Mouse (Mus musculus) heart, embryonic 12.5 days (tissue): ENCODE results near the gene Gm11562. TPM values are rescaled to one million over a fixed set of nuclear protein-coding genes. Genes with fewer than 3 reads are reported as not detected.
"Not testable (repeated sequence)": the region's sequence is repeated elsewhere in the genome, so short reads cannot be mapped to it uniquely, and the experiment has no call there.

Experiments used
- ATAC-seq: fragments of 200-750 bp; cut with Nextera tagmentation; 2 replicates; pipeline ENCODE4 v1.8.0; 2017; ENCODE audit warnings: moderate TSS enrichment, moderate library complexity; ENCODE audit not compliant: insufficient number of reproducible peaks, low FRiP score
- H3K27ac ChIP-seq: fragments of 300-500 bp; sonication (generic); 2 replicates; pipeline ENCODE4 v1.5.1; 2016; ENCODE audit warnings: mild to moderate bottlenecking, moderate library complexity; ENCODE audit not compliant: poor library complexity, severe bottlenecking
- H3K27me3 ChIP-seq: fragments of 300-500 bp; sonication (generic); replicated peaks from 2 replicates; pipeline ENCODE4 v1.6.1; 2016; ENCODE audit warnings: mild to moderate bottlenecking, moderate library complexity
- H3K36me3 ChIP-seq: fragments of 300-500 bp; sonication (generic); 2 replicates; pipeline ENCODE4 v1.6.1; 2016; ENCODE audit warnings: mild to moderate bottlenecking, moderate library complexity
- H3K4me1 ChIP-seq: fragments of 300-500 bp; sonication (generic); replicated peaks from 2 replicates; pipeline ENCODE4 v1.6.1; 2016; ENCODE audit warnings: mild to moderate bottlenecking
- H3K4me2 ChIP-seq: fragments of 300-500 bp; sonication (generic); 2 replicates; pipeline ENCODE4 v1.6.1; 2016; ENCODE audit warnings: mild to moderate bottlenecking, moderate library complexity
- H3K4me3 ChIP-seq: fragments of 300-500 bp; sonication (generic); 2 replicates; pipeline ENCODE4 v1.5.1; 2016; ENCODE audit warnings: mild to moderate bottlenecking
- H3K9ac ChIP-seq: fragments of 300-500 bp; sonication (generic); 2 replicates; pipeline ENCODE4 v1.6.1; 2016; ENCODE audit warnings: mild to moderate bottlenecking, moderate library complexity
- H3K9me3 ChIP-seq: fragments of 300-500 bp; sonication (generic); replicated peaks from 2 replicates; pipeline ENCODE4 v1.6.1; 2016; ENCODE audit warnings: mild to moderate bottlenecking, moderate library complexity
- WGBS: fragments of 180-500 bp; shearing (Covaris S2); methylation state at CpG from one replicate; pipeline ENCODE4 v1.1.7; 2016; 5-methylcytosine and 5-hydroxymethylcytosine counted together
- polyA plus RNA-seq: library from polyadenylated mRNA; unstranded; fragments of >200 nt; fragmentation: Nextera tagmentation; extraction: Ambion mirVana; gene quantifications from 2 replicates; pipeline ENCODE4 v1.2.1, GENCODE M21; 2016

Gm11562 gene
- polyA plus RNA-seq = not detected in 2 replicates

GRCm38 (mm10) chr11:99620335-99620734 is at the start of gene Gm11562:
Gene Gm11562, minus strand, starts transcription at chr11:99620435.
- no peak within 1 kb of the TSS for H3K4me2 ChIP-seq
- H3K4me1 ChIP-seq = no peaks in the 10 kb centered on the region
- H3K9me3 ChIP-seq = peaks cover under 1% of the 10 kb centered on the region; the same call in 1 of the 2 replicates
- ATAC-seq = no peak
- no peaks in the 10 kb centered on the region for H3K36me3 ChIP-seq
- no peaks in the 10 kb centered on the region for H3K27me3 ChIP-seq
- H3K9ac ChIP-seq = no peak within 1 kb of the TSS
- H3K27ac ChIP-seq = no peak within 1 kb of the TSS
- no peak within 1 kb of the TSS for H3K4me3 ChIP-seq
- 81% methylated on average over 2 of the region's 2 CpGs for WGBS

DNA sequence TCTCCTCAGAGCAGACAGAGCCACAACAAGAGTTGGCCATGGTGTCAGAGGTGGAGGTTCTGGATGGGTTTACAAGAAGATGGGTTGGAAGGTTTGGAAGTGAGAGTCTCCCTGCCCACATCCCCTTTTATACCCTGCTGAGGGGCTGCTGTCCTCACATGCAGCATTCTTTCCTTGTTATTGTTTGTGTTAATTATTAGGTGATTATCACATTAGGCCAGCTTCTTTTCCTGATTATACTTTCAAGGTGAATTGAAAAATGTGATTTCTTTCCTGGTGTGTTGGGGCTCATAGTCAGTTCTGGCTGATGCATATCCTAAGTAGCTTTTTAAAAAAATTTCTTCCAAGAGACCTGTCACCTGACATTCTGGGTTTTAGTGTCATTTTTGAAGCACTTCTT is 45.6 kb upstream of the Gm11562 start, which contains the start of gene Krtap4-6:
Gene Krtap4-6, minus strand, starts transcription at position 101 of the 400 bp plus-strand sequence.
- Histone ChIP-seq H3K27ac (no peak within 1 kb of the TSS), H3K9ac (no peak within 1 kb of the TSS), H3K36me3 (no peaks in the 10 kb centered on the region), H3K4me3 (no peak within 1 kb of the TSS), H3K9me3 (no peaks in the 10 kb centered on the region; the same call in 1 of the 2 replicates), H3K4me2 (no peak within 1 kb of the TSS), H3K4me1 (no peaks in the 10 kb centered on the region), H3K27me3 (no peaks in the 10 kb centered on the region)
- ATAC-seq = no peak

DNA sequence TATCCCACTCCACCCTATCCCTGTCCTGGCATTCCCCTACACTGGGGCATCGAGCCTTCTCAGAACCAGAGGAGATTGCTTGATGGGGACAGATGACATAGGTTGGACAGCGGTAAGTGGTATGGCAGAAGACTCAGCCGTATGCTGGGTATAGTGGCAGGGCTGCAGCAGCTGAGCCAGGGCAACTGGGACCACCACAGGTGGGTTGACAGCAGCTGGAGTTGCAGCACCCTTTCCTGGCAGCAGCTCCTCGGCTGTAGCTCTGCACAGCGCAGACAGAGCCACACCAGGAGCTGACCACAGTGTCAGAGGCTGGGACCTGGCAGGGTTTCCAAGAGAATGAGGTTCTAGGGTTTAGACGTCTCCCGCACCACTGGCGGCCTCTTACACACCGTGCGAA is 42.6 kb upstream of the Gm11562 start:
- Histone ChIP-seq H3K9me3 (no peaks in the 10 kb centered on the region; the same call in 1 of the 2 replicates), H3K4me2 (no peak overlapping the region), H3K4me3 (no peak overlapping the region), H3K27ac (no peak overlapping the region), H3K4me1 (no peaks in the 10 kb centered on the region), H3K9ac (no peak overlapping the region), H3K27me3 (no peaks in the 10 kb centered on the region), H3K36me3 (no peaks in the 10 kb centered on the region)
- 79% methylated on average over 10 of the region's 10 CpGs for WGBS
- ATAC-seq = no peak

- Histone ChIP-seq H3K27ac (no peak overlapping the region), H3K4me2 (no peak overlapping the region), H3K27me3 (no peaks in the 10 kb centered on the region), H3K36me3 (no peaks in the 10 kb centered on the region), H3K4me3 (no peak overlapping the region), H3K4me1 (no peaks in the 10 kb centered on the region), H3K9me3 (no peaks in the 10 kb centered on the region; the same call in 1 of the 2 replicates), H3K9ac (no peak overlapping the region)
- WGBS = 85% methylated on average over 4 of the region's 4 CpGs
- no peak for ATAC-seq
Measured at GRCm38 (mm10) chr11:99659256-99659655, 39.0 kb upstream of the Gm11562 start.

DNA sequence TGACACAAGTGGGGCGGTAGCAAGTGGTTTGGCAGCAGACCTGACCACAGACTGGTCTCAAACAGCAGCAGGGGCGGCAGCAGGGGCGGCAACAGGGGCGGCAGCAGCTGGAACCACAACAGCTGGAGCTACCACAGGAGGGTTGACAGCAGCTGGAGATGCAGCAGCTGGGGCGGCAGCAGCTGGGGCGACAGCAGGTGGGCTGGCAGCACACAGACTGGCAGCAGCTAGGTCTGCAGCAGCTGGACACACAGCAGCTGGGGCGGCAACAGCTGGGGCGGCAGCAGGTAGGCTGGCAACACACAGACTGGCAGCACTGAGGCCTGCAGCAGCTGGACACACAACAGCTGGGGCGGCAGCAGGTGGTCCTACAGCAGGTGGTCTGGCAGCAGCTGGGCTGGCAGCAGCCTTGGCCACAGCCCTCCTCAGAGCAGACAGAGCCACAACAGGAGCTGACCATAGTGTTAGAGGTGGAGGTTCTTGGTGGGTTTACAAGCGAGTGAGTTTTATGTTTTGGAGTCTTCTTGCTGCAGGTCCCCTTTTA is 38.3 kb upstream of the Gm11562 start, which contains the start of gene Gm11563:
Gene Gm11563, minus strand, starts transcription at position 494 of the 544 bp plus-strand sequence.
- H3K27me3 ChIP-seq, H3K4me3 ChIP-seq, H3K9ac ChIP-seq, H3K27ac ChIP-seq, ATAC-seq, H3K36me3 ChIP-seq, H3K4me2 ChIP-seq, H3K9me3 ChIP-seq, H3K4me1 ChIP-seq: not testable (repeated sequence)
- WGBS = 55% methylated on average over 10 of the region's 10 CpGs

DNA sequence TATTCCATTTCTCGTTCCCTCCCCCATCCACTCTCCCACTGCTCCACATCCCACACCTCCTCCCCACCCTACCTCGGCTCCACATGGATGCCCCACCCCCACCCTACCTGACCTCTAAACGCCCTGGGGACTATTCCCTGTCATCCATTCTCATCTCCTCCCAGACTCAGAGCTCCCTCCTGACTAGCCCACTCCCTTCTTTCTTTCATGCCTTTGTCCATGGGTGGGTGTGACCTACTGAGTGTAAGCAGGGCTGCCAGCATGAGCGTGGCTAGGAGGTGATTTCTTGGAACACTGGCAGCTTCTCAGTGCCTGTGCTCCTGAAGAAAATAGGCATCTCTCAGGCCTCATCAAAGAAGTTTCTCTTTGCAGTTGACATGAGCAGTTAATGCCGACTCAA is 36.8 kb upstream of the Gm11562 start:
- Histone ChIP-seq H3K9ac (no peak overlapping the region), H3K4me2 (no peak overlapping the region), H3K27me3 (no peaks in the 10 kb centered on the region), H3K4me3 (no peak overlapping the region), H3K27ac (no peak overlapping the region), H3K36me3 (no peaks in the 10 kb centered on the region), H3K4me1 (no peaks in the 10 kb centered on the region), H3K9me3 (no peaks in the 10 kb centered on the region; the same call in 1 of the 2 replicates)
- 47% methylated on average over 5 of the region's 5 CpGs for WGBS
- no peak for ATAC-seq

- Histone ChIP-seq H3K4me2 (no peak within 1 kb of the TSS), H3K4me1 (no peaks in the 10 kb centered on the region), H3K27ac (no peak within 1 kb of the TSS), H3K27me3 (no peaks in the 10 kb centered on the region), H3K36me3 (no peaks in the 10 kb centered on the region), H3K4me3 (no peak within 1 kb of the TSS), H3K9ac (no peak within 1 kb of the TSS), H3K9me3 (no peaks in the 10 kb centered on the region)
- WGBS = 79% methylated on average over 2 of the region's 2 CpGs
- no peak for ATAC-seq
Measured at GRCm38 (mm10) chr11:99650136-99650535, 29.9 kb upstream of the Gm11562 start, which contains the start of gene Gm11555. Gene Gm11555, minus strand, starts transcription at chr11:99650236.

DNA sequence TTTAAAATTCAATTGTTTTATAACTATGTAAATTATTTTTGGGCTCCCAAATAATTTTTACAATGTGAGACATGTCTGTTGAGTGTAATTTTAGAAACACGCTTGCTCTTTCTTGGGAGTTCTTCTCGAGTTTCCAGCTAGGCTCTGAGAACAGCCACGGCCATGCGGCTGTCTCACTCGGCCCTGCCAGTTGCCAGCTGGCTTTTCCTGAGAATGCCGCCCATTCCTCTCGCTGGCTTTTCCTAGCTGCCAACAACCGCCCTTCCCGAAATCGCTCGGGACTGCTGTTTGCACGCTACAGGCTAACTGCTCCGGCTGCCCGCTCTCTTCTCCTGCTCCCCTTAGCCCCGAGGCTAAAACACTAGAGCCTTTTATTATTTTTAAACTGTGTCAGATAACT is 26.2 kb upstream of the Gm11562 start:
- Histone ChIP-seq H3K4me1 (no peaks in the 10 kb centered on the region), H3K36me3 (no peaks in the 10 kb centered on the region), H3K4me3 (no peak overlapping the region), H3K4me2 (no peak overlapping the region), H3K9me3 (no peaks in the 10 kb centered on the region), H3K27me3 (0 out of 2 replicates have a peak, but pooled peaks cover 3% of the 10 kb centered on the region), H3K9ac (no peak overlapping the region), H3K27ac (no peak overlapping the region)
- WGBS = 82% methylated on average over 15 of the region's 15 CpGs
- no peak for ATAC-seq

GRCm38 (mm10) chr11:99644351-99644750 is 24.1 kb upstream of the Gm11562 start:
- H3K36me3 ChIP-seq = no peaks in the 10 kb centered on the region
- no peak overlapping the region for H3K27ac ChIP-seq
- 73% methylated on average over 3 of the region's 3 CpGs for WGBS
- 0 out of 2 replicates have a peak, but pooled peaks cover 3% of the 10 kb centered on the region for H3K27me3 ChIP-seq
- H3K9ac ChIP-seq = no peak overlapping the region
- no peak overlapping the region for H3K4me3 ChIP-seq
- no peaks in the 10 kb centered on the region for H3K9me3 ChIP-seq
- no peaks in the 10 kb centered on the region for H3K4me1 ChIP-seq
- ATAC-seq = no peak
- no peak overlapping the region for H3K4me2 ChIP-seq

DNA sequence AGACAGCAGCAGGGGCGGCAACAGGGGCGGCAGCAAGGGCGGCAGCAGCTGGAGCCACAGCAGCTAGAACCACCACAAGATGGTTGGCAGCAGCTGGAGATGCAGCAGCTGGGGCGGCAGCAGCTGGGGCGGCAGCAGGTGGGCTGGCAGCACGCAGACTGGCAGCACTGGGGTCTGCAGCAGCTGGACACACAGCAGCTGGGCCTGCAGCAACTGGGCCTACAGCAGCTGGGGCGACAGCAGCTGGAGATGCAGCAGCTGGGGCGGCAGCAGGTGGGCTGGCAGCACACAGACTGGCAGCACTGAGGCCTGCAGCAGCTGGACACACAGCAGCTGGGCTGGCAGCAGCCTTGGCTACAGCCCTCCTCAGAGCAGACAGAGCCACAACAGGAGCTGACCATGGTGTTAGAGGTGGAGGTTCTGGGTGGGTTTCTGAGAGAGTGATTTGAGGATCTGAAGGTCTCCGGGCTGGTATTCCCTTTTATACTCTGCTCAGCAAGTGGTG is 23.5 kb upstream of the Gm11562 start, which contains the start of gene Krtap4-7:
Gene Krtap4-7, minus strand, starts transcription at position 455 of the 505 bp plus-strand sequence.
- H3K4me3 ChIP-seq, H3K27ac ChIP-seq, H3K36me3 ChIP-seq, H3K4me1 ChIP-seq, H3K9ac ChIP-seq, ATAC-seq, H3K27me3 ChIP-seq, H3K4me2 ChIP-seq, H3K9me3 ChIP-seq: not testable (repeated sequence)
- 79% methylated on average over 9 of the region's 9 CpGs for WGBS

DNA sequence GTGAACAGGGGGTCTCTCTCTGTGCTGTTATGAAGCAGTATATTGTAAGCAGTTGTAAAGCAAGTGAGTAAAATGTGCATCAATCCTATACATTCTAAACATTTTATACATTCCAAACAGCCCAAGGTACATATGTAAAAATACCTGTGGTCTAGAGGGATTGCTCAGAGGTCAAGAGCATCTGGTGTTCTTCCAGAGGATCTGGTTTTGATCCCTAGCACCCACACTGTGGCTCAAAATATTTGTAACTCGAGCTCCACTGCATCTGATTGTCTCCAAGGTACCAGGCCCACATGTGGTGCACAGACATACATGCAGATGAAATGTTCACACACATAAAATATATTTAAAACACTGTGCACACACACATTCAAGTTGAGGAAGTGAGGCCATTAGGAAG is 20.7 kb upstream of the Gm11562 start:
- no peaks in the 10 kb centered on the region for H3K9me3 ChIP-seq
- no peak for ATAC-seq
- no peak overlapping the region for H3K9ac ChIP-seq
- H3K27ac ChIP-seq = no peak overlapping the region
- no peaks in the 10 kb centered on the region for H3K4me1 ChIP-seq
- H3K27me3 ChIP-seq = 0 out of 2 replicates have a peak, but pooled peaks cover 6% of the 10 kb centered on the region
- no peak overlapping the region for H3K4me3 ChIP-seq
- H3K36me3 ChIP-seq = no peaks in the 10 kb centered on the region
- 36% methylated on average over 1 of the region's 1 CpGs for WGBS
- no peak overlapping the region for H3K4me2 ChIP-seq
